Mouse (Mus musculus) forelimb bud, embryonic 11.5 days (tissue): Measurements from ENCODE around the gene Nsa2.
"Not testable (repeated sequence)": the region's sequence is repeated elsewhere in the genome, so short reads cannot be mapped to it uniquely, and the experiment has no call there.

Experiments
- DNase-seq: peaks from one replicate; pipeline ENCODE4 v3.0.0-alpha.2; 2012; ENCODE audit warnings: low read depth, low spot score

Nsa2 gene

DNA sequence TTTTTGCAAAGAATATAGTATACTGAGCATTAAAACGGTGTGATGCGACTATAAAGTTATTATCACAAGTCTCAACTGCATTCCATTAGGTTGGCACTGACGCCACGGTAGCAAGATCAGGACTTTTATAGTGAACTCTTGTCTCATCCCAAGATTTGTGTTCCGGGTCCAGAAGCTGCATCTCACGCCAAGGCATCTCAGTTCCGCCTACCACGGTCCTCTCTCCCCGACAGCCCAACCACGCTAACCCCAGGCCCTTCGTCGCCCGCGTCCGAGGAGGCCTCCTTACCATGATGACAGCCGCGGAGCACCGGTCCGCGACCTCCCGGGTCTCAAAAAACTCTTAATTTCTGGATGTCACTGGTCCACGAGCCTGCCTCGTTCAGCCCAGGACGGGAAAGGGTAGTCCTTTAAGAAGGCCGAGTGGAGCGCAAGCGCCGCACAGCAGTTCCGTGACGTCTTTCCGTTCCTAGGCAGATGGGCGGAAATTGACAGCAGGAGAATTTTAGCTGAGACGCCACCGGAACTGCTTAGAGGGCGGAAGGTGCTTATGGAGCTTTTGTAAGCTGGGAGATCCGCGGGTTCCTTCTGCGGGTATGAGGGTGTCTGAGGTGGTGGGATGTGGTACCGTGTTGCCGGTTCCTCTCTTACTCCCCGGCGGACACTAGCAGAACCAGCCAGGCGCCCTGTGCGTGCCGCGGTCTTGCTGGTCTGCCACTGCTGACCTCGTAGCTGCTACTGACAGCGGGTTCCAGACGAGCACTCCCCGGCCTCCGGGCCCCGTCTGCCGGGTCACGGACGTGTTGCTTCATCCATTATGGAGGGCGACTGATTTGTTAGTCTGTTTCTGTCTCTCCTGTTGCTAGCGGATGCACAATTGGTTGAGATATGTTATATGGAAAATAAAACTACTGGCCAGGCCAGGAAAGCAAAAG lies at the start of gene Nsa2, which contains the start of gene Gfm2:
TSS of gene Nsa2 (minus strand) at position 472 of the 935 bp plus-strand sequence.
TSS of gene Gfm2 (plus strand) at position 472 of the 935 bp plus-strand sequence.
- peak; percentile 95 for DNase-seq

GRCm38 (mm10) chr13:97186346-97186745 lies 48.6 kb upstream of the Nsa2 start:
- DNase-seq, result no peak

DNA sequence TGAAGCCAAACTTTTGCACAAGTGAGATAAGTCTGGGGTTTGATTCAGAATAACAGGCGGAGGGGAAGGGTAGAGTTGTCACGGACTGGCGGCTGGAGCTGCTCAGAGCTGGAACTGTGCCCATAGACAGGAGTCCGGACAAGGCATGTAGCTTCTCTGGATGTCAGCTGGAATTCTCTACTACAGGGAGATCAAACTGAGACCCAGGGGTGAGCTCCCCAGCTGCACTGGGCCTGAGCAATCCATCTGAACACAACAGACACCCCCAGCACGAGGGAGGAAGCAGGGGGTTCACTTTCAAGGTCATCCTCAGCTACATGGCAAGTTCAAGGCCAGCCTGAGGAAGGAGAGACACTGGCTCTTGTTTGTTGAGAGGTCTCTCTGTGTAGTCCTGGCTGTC lies 46.9 kb upstream of the Nsa2 start:
- no peak for DNase-seq

DNA sequence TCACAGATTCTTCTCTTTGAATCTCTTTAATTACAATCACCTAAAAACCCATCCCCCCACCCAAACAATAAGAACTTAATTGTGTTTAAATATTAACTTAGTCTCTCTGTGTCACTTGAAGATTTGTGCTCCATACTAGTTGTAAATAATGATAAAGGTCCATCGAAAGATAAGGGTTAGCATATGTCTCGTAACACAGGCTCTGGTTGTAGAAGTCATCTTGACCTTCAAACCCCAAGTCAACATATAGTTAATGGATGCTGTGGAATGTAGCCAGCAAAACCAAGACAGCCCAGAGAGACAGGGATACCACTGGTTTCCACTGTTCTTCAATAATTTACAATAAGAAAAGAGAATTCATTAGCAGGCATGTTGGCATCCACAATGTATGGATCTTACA lies 46.4 kb upstream of the Nsa2 start:
- no peak for DNase-seq

- DNase-seq, result no peak
Observed at GRCm38 (mm10) chr13:97182821-97183220, 45.1 kb upstream of the Nsa2 start.

- DNase-seq, result no peak
Observed at GRCm38 (mm10) chr13:97180113-97180828, 42.5 kb upstream of the Nsa2 start.

DNA sequence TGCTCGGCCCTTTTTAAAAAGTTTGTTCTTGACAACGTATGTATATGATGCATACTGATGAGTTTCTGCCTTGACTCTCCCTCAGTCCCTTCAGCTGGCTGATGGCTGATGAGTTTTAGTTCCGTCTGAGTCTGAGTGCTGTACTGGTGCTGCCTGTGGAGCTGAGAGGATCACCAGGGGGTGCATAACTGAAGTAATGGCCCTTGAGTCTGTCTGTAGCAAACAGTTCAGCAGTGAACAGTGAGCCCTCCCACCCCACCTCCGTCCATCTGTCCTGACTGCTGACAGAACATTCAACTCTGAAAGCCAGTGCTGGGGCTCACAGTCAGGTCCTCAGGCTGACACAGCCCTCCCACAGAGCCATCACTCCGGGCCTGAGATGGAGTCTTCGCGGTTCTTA lies 41.2 kb upstream of the Nsa2 start:
- DNase-seq, result no peak

DNA sequence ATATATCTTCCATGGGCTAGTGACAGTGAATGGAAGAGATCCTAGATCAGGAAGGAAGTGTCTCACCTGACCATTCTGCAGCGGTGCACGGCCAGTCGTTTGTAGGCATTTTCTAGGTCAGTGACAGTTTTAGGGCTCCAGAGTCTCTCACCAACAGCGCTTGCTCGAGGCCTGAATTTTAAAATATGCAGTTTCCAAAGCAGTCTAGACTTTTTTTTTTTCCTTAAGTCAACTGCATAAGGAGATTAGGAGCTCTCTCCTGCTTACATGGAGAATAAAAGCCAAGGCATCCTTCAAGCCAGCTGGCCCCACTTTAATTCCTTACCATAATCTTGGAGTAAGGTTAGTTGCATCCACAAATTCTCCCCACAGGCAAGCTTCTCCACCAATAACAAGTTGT lies 39.0 kb upstream of the Nsa2 start:
- DNase-seq, result no peak

GRCm38 (mm10) chr13:97175520-97176264 lies 38.0 kb upstream of the Nsa2 start:
- DNase-seq, result no peak

DNA sequence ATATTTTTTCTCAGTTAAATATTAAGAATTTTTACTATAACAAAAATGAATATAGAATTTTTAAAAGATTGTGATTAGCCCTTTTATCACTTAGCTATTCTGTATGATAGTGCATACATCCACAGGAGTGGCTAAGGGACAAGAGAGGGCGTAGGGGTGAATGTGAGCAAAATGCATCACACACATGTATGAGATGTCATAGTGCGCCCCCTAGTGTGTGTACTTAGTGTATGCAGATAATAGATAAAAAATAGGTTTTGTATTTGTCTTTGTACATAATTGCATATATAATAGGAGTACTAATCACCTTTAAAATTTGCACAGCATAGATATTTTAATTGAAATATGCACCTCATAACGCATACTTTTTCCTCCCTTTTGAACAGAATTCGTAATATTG lies 8.1 kb upstream of the Nsa2 start:
- DNase-seq, result peak; percentile 61

- DNase-seq, result no peak
Observed at GRCm38 (mm10) chr13:97142321-97142720, 4.6 kb upstream of the Nsa2 start.

- DNase-seq, result not testable (repeated sequence)
Observed at GRCm38 (mm10) chr13:97138404-97138931, 731 bp upstream of the Nsa2 start.

DNA sequence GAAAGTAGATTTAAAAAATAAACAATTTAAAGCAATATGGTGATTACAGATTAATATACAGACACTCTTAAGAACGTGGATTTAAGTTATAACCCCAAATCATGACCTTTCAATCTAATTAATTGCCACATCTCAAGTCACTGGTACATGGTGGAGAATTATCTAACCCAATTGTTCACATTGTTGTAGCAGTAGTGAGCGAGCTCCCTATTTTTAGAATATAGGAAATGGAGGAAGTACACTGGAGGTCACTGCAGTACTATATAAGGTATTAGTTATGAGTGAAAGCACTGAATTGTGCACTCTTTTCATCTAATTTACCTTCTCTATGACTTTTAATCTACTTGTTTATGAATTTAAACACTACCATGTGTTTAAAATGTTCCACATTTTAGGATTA lies 7.3 kb downstream of the Nsa2 start:
- DNase-seq, result not testable (repeated sequence)

GRCm38 (mm10) chr13:97129654-97130053 lies 8.1 kb downstream of the Nsa2 start:
- not testable (repeated sequence) for DNase-seq

DNA sequence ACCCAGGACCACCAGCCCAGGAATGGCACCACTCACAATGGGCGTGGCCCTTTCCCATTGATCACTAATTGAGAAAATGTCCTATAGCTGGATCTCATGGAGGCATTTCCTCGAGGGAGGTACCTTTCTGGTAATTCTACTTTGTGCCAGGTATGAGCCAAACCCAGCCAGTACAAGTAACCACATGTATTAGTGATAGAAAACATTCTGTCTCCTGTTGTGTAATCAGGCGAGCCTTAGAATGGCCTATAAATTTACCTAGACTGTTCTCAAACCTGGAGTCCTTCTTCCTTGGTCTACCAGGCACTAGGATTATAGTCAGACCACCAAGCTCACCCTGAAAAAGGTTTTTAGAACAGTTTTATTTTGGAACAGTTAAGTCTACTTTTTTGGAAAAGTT lies 16.4 kb downstream of the Nsa2 start:
- DNase-seq, result no peak

DNA sequence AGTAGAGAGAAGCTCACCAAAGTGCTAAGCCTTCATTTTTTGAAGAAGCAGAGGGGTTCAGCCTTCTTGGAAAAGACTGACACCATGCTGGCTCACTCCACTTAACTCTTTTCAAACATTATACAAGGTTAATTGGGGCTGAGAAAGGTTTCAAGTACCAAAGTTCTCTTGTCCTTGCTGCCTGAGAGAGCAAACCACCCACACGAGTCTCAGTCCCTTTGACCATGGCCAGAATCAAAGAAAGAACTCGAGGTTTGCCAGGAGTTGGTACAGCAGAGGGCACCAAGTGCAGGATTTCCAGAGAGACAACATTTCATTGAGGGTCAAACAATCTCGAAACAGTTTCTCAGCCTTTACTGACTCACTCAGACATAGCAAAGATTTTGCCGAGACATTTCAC lies 28.7 kb downstream of the Nsa2 start:
- no peak for DNase-seq

DNA sequence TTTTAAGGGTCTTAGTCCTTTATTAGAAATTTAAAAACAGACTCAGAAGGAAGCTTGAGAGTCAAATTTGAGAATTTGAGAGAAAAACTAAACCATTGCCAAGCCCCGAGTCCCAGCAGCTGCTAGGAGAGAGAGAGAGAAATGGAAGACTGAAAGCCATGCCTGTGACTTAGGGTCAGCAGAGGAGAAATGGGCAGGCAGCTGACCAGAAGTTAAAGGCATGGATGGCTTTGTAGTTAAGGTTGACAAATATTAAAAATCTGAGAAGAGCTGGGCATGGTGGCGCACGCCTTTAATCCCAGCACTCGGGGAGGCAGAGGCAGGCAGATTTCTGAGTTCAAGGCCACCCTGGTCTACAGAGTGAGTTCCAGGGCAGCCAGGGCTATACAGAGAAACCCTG lies 30.0 kb downstream of the Nsa2 start:
- DNase-seq, result not testable (repeated sequence)

- no peak for DNase-seq
Observed at GRCm38 (mm10) chr13:97104996-97105395, 32.7 kb downstream of the Nsa2 start.

DNA sequence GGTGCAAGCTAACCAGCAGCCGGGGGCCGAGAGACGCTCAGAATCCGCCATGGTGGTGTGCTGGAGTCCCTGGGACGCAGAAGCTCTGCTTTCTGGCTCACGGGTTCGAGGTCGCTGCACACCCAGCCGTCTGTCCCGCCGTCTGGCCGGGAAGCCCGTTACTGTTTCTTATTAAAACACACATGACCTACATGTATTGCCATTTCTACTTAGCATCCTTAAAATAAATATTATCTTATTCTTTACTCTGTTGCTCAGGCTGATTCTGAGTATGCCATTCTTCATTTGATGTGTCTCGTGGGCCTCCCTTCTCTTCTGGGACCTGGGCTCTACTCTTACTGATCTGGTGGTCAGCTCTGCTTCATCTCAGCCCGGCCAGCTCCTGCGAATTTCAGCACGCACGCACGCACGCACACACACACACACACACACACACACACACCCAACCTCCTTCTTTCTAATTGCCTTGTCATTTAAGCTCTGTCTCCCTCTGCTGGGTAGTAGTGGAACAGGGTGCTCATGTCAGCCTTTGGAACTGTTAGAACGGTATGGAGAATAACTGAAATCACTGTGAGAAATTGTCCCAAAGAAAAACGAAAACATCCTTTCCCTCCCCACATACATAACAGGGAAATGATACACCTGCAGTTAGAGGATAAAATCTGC lies 38.4 kb downstream of the Nsa2 start, which contains the start of gene Gm6169:
TSS of gene Gm6169 (minus strand) at position 51 of the 666 bp plus-strand sequence.
- peak; percentile 40 for DNase-seq

DNA sequence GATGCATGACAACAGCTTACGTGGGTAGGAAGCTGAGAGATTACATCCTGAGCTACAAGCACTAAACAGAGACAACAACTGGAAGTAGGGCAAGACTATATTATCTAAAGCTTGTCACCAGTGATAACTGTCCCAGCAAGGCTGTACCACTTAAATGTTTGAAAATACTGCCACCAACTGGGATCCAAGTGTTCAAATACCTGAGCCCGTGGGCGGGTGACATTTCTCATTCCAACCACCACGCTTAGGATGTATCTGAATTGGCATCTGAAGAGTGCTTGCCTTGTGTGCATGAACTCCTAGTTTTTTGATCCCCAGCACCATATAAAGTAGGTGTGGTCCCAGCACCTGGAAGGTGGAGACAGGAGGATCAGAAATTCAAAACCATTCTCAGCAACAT lies 42.0 kb downstream of the Nsa2 start:
- DNase-seq, result no peak

DNA sequence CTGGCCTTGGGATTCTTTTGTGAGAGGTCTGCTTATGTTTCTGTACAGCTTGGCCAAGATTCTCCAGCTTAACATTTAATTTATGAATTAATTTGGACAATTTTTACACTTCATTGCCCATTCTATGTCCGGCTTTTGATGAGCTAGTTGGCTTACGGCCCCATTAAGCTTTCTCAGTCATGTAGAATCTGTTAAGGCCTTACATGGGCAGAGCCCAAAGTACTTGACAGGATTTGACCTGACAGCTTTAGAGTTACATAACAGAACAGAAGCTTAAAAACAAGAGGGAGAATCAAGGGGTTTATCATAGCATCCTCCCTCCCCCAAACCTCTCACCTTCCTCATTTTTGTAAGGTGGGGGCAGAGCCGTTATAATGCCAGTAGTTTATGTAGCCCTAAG lies 49.6 kb downstream of the Nsa2 start:
- DNase-seq, result no peak
